Mouse (Mus musculus): Measurements from ENCODE around the gene Clock.

DNA sequence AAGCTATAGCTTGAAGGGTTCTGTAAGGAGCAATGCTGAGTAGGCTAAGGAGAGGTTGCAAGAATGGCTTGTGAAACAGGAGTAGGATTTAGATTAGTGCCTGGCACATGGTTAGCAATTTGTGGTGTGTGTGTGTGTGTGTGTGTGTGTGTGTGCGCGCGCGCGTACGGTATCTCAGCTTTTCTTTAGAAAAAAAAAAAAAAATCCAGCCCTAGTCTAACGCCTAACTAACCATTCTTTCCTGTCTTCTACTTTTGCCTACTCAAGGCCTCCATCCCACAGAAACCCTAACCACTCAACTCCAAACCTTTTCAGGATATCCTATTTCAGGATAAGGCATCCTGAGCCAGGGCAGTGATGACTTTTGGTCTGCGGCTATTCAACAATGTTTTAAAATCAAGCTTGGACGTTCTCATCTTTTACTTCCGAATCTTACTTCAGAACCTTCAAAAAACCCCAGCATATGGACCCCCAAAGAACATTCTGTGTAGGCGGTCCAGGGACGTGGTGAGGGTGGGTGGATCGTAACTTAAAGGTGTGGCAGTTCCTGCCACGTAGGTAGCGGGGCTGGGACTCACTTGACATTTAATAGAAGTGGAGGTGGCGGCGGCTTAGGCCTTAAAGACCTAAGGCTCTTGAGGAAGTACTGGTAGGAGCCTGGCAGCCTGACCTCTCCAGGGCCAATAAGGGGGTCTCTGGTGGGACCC lies 121.4 kb downstream of the Clock start:
- TF ChIP-seq GATA1 (IDR thresholded peaks at IDR 0.05; ENCODE audit: borderline replicate concordance, low read length) = no peak
- TF ChIP-seq FLI1 (IDR thresholded peaks at IDR 0.05; ENCODE audit: low read length) = no peak
